Comparison of ENCODE assay signal across 15 mouse cellular contexts in the genomic region with DNA sequence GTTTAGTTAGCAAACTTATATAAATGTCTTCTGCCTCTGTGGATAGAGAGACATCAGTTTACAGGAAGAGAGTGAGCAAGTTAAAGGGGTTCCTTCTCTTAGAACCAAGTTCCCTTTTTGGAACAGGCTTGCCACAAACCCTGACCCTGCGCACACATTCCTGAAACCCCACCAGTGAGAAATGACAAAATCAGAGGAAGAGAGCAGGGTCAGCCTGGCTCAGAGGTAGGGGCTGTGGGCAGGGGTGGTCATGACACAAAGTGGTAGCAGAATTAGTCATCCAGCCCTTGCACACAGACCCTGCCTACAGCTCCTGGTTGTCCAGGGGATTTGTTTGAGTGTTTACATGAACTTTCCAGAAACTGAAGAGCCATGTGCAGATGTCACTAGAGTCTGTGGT. TPM values are rescaled to one million over a fixed set of nuclear protein-coding genes. Genes with fewer than 3 reads are reported as not detected.
DNase-seq lines count a peak whose midpoint lies in the region; ATAC-seq and TF ChIP-seq lines count a peak whose summit lies in the region.
"Had no signal": no experiment of that assay in that cellular context is flagged by ENCODE, and none has a peak within 500 bp of the region (broad histone marks: within the 10 kb centered on the region; RNA-seq: fewer than 3 reads in every experiment).

No protein-coding gene starts in this region.

- DNase-seq in lung, postnatal 0 days (ENCODE audit: low spot score): peak; percentile 38
- no peak for DNase-seq in lung, postnatal 14 days
- no peak for DNase-seq in adrenal gland, postnatal 4 days (ENCODE audit: low spot score in 2 of 2)
- DNase-seq in left cerebral cortex, postnatal 14 days (ENCODE audit: low spot score in 2 of 2): no peak
- DNase-seq in midbrain, embryonic 10.5 days (ENCODE audit: low spot score): no peak
- DNase-seq: adrenal gland, postnatal 14 days; layer of hippocampus, postnatal 36 days; right cerebral cortex, adult 18-20 months; thymus, adult 2 months had no signal

- H3K4me1 ChIP-seq in lung, postnatal 0 days (ENCODE audit: insufficient read depth, low read depth, low read length): peaks cover 7% of the 10 kb centered on the region; the same call in 1 of the 2 replicates
- peaks cover 10% of the 10 kb centered on the region; the same call in 1 of the 2 replicates for H3K4me1 ChIP-seq in brown adipose tissue, adult 24 weeks (ENCODE audit: control insufficient read depth, insufficient read depth, insufficient read length, low read length)
- peaks cover 18% of the 10 kb centered on the region for H3K4me1 ChIP-seq in limb, embryonic 15.5 days
- peaks cover 7% of the 10 kb centered on the region for H3K4me1 ChIP-seq in midbrain, embryonic 10.5 days
- H3K4me1 ChIP-seq: hindbrain, embryonic 13.5 days had no signal

- 0 out of 2 replicates have a peak, but pooled peaks have one; percentile 15 for TF ChIP-seq EP300 in lung, postnatal 0 days (IDR thresholded peaks at IDR 0.05)

- no peaks in the 10 kb centered on the region for H3K36me3 ChIP-seq in lung, postnatal 0 days (ENCODE audit: insufficient read depth, low read length)
- no peaks in the 10 kb centered on the region for H3K36me3 ChIP-seq in limb, embryonic 15.5 days
- no peaks in the 10 kb centered on the region for H3K36me3 ChIP-seq in midbrain, embryonic 10.5 days
- H3K36me3 ChIP-seq: hindbrain, embryonic 13.5 days; limb, embryonic 13.5 days had no signal

- peak overlapping the region; percentile 74 for H3K27ac ChIP-seq in lung, postnatal 0 days (ENCODE audit: low read length)
- H3K27ac ChIP-seq in brown adipose tissue, adult 24 weeks (replicated peaks; ENCODE audit: low read depth, low read length): peak overlapping the region; percentile 53; the same call in 1 of the 2 replicates
- peak overlapping the region; percentile 57 for H3K27ac ChIP-seq in limb, embryonic 15.5 days
- H3K27ac ChIP-seq in midbrain, embryonic 10.5 days (replicated peaks): no peak overlapping the region
- H3K27ac ChIP-seq: hindbrain, embryonic 13.5 days had no signal

- no peak overlapping the region for H3K4me2 ChIP-seq in lung, postnatal 0 days (replicated peaks; ENCODE audit: low read depth, low read length)
- no peak overlapping the region for H3K4me2 ChIP-seq in limb, embryonic 15.5 days
- H3K4me2 ChIP-seq: hindbrain, embryonic 13.5 days had no signal

- no peaks in the 10 kb centered on the region for H3K27me3 ChIP-seq in lung, postnatal 0 days (replicated peaks; ENCODE audit: insufficient read depth, low read length)
- no peaks in the 10 kb centered on the region for H3K27me3 ChIP-seq in limb, embryonic 15.5 days
- no peaks in the 10 kb centered on the region for H3K27me3 ChIP-seq in midbrain, embryonic 10.5 days (ENCODE audit: low read depth, poor library complexity, severe bottlenecking)
- H3K27me3 ChIP-seq: hindbrain, embryonic 13.5 days; limb, embryonic 13.5 days had no signal

- peak; percentile 4; the same call in 1 of the 2 replicates for ATAC-seq in lung, postnatal 0 days
- no peak for ATAC-seq in limb, embryonic 15.5 days (ENCODE audit: insufficient number of reproducible peaks, low FRiP score, low TSS enrichment, low read depth)
- ATAC-seq: forebrain, embryonic 16.5 days had no signal

- intact Hi-C loops in left cerebral cortex, postnatal 14 days (cut with DNase I): no loop called here

- WGBS in lung, postnatal 0 days: 85% methylated on average over 1 of the region's 1 CpGs
- 86% methylated on average over 1 of the region's 1 CpGs for WGBS in limb, embryonic 15.5 days
- 97% methylated on average over 1 of the region's 1 CpGs for WGBS in midbrain, embryonic 10.5 days

- no peaks in the 10 kb centered on the region for H3K9me3 ChIP-seq in lung, postnatal 0 days (ENCODE audit: low read length)
- peaks cover 5% of the 10 kb centered on the region; the same call in 1 of the 2 replicates for H3K9me3 ChIP-seq in limb, embryonic 15.5 days
- peaks cover 21% of the 10 kb centered on the region for H3K9me3 ChIP-seq in midbrain, embryonic 10.5 days (replicated peaks)

- H3K9ac ChIP-seq in lung, postnatal 0 days (replicated peaks; ENCODE audit: low read depth): no peak overlapping the region
- H3K9ac ChIP-seq in limb, embryonic 15.5 days: no peak overlapping the region
- H3K9ac ChIP-seq: hindbrain, embryonic 13.5 days; limb, embryonic 13.5 days had no signal

- TF ChIP-seq CTCF in lung, postnatal 0 days (IDR thresholded peaks at IDR 0.05): no peak

- H3K4me3 ChIP-seq in lung, postnatal 0 days (ENCODE audit: low read depth, low read length): no peak overlapping the region
- H3K4me3 ChIP-seq in brown adipose tissue, adult 24 weeks (ENCODE audit: insufficient read depth, low read depth, low read length): no peak overlapping the region
- no peak overlapping the region for H3K4me3 ChIP-seq in limb, embryonic 15.5 days
- no peak overlapping the region for H3K4me3 ChIP-seq in midbrain, embryonic 10.5 days
- H3K4me3 ChIP-seq: erythroblast, embryonic 14.5 days; hindbrain, embryonic 13.5 days; limb, embryonic 13.5 days had no signal

RNA-seq across cellular contexts. Expression of gene Mmp19, which starts 10.5 kb away (rescaled TPM):
- polyA plus RNA-seq in lung, postnatal 0 days (2015; fragmentation: Nextera tagmentation; extraction: Ambion mirVana): 8.2 and 9.8 TPM in 2 replicates
- polyA plus RNA-seq in brown adipose tissue, adult 24 weeks (2012; ENCODE audit: insufficient read depth, insufficient read length, missing spikeins): 34.9 and 38.0 TPM in 2 replicates
- 1.7 and 2.5 TPM in 2 replicates for polyA plus RNA-seq in limb, embryonic 15.5 days (2015; fragmentation: Nextera tagmentation; extraction: Ambion mirVana)
- total RNA-seq in adrenal gland, postnatal 4 days (2021): 10 to 100 TPM; 23.8 to 29.2 TPM
- under 1 TPM; 0.77 to 0.80 TPM for total RNA-seq in left cerebral cortex, postnatal 14 days (2021)
- polyA plus RNA-seq in midbrain, embryonic 10.5 days (2016; fragmentation: Nextera tagmentation; extraction: Ambion mirVana): 0.44 and 0.66 TPM in 2 replicates

RNA-seq across cellular contexts. Expression of gene Dnajc14, which starts 23.7 kb away (rescaled TPM):
- polyA plus RNA-seq in lung, postnatal 0 days (2015; fragmentation: Nextera tagmentation; extraction: Ambion mirVana): 44.0 and 51.9 TPM in 2 replicates
- polyA plus RNA-seq in brown adipose tissue, adult 24 weeks (2012; ENCODE audit: insufficient read depth, insufficient read length, missing spikeins): 29.6 and 38.8 TPM in 2 replicates
- polyA plus RNA-seq in limb, embryonic 15.5 days (2015; fragmentation: Nextera tagmentation; extraction: Ambion mirVana): 64.2 and 65.8 TPM in 2 replicates
- 10 to 100 TPM; 76.6 to 80.8 TPM for total RNA-seq in adrenal gland, postnatal 4 days (2021)
- total RNA-seq in left cerebral cortex, postnatal 14 days (2021): 10 to 100 TPM; 68.1 to 68.6 TPM
- polyA plus RNA-seq in midbrain, embryonic 10.5 days (2016; fragmentation: Nextera tagmentation; extraction: Ambion mirVana): 50.7 and 57.8 TPM in 2 replicates

RNA-seq across cellular contexts. Expression of gene Tmem198b, which starts 24.0 kb away (rescaled TPM):
- 13.6 and 13.8 TPM in 2 replicates for polyA plus RNA-seq in lung, postnatal 0 days (2015; fragmentation: Nextera tagmentation; extraction: Ambion mirVana)
- polyA plus RNA-seq in brown adipose tissue, adult 24 weeks (2012; ENCODE audit: insufficient read depth, insufficient read length, missing spikeins): 3.5 and 5.2 TPM in 2 replicates
- 24.3 and 24.4 TPM in 2 replicates for polyA plus RNA-seq in limb, embryonic 15.5 days (2015; fragmentation: Nextera tagmentation; extraction: Ambion mirVana)
- total RNA-seq in adrenal gland, postnatal 4 days (2021): 10 to 100 TPM; 18.0 to 19.5 TPM
- 10 to 100 TPM; 10.4 to 11.6 TPM for total RNA-seq in left cerebral cortex, postnatal 14 days (2021)
- polyA plus RNA-seq in midbrain, embryonic 10.5 days (2016; fragmentation: Nextera tagmentation; extraction: Ambion mirVana): 22.1 and 24.3 TPM in 2 replicates

RNA-seq across cellular contexts. Expression of gene Pym1, which starts 32.5 kb away (rescaled TPM):
- polyA plus RNA-seq in lung, postnatal 0 days (2015; fragmentation: Nextera tagmentation; extraction: Ambion mirVana): 23.4 and 24.9 TPM in 2 replicates
- polyA plus RNA-seq in brown adipose tissue, adult 24 weeks (2012; ENCODE audit: insufficient read depth, insufficient read length, missing spikeins): 12.5 and 19.5 TPM in 2 replicates
- 33.7 and 34.4 TPM in 2 replicates for polyA plus RNA-seq in limb, embryonic 15.5 days (2015; fragmentation: Nextera tagmentation; extraction: Ambion mirVana)
- total RNA-seq in adrenal gland, postnatal 4 days (2021): 10 to 100 TPM; 39.7 to 40.1 TPM
- 10 to 100 TPM; 30.7 to 32.7 TPM for total RNA-seq in left cerebral cortex, postnatal 14 days (2021)
- 56.6 and 59.1 TPM in 2 replicates for polyA plus RNA-seq in midbrain, embryonic 10.5 days (2016; fragmentation: Nextera tagmentation; extraction: Ambion mirVana)

RNA-seq across cellular contexts. Expression of gene Dgka, which starts 35.5 kb away (rescaled TPM):
- polyA plus RNA-seq in lung, postnatal 0 days (2015; fragmentation: Nextera tagmentation; extraction: Ambion mirVana): 16.8 and 17.9 TPM in 2 replicates
- 4.6 and 6.0 TPM in 2 replicates for polyA plus RNA-seq in brown adipose tissue, adult 24 weeks (2012; ENCODE audit: insufficient read depth, insufficient read length, missing spikeins)
- 26.0 and 26.4 TPM in 2 replicates for polyA plus RNA-seq in limb, embryonic 15.5 days (2015; fragmentation: Nextera tagmentation; extraction: Ambion mirVana)
- total RNA-seq in adrenal gland, postnatal 4 days (2021): 10 to 100 TPM; 10.9 to 11.8 TPM
- total RNA-seq in left cerebral cortex, postnatal 14 days (2021): 1 to 10 TPM; 4.8 to 6.3 TPM
- 3.7 and 4.7 TPM in 2 replicates for polyA plus RNA-seq in midbrain, embryonic 10.5 days (2016; fragmentation: Nextera tagmentation; extraction: Ambion mirVana)
